Mouse (Mus musculus) frontal cortex, postnatal 10 days (tissue): ENCODE data around the gene Bora.
A peak's percentile ranks its signal among the peaks of the same experiment; 100 is the strongest.
"Not testable (repeated sequence)": the region's sequence is repeated elsewhere in the genome, so short reads cannot be mapped to it uniquely, and the experiment has no call there.

Experiments
- DNase-seq, 2 experiments: peaks; one replicate each; pipeline ENCODE4 v3.0.0; 2022; ENCODE audit warnings: low spot score in 2 of 2, mixed read lengths in 1 of 2

Bora gene

GRCm38 (mm10) chr14:99046031-99046781 is at the start of gene Bora, which contains the start of gene Mzt1:
Bora (plus strand) TSS chr14:99046222.
Mzt1 (minus strand) TSS chr14:99046134.
- DNase-seq = peak; percentile 87 to 91

- DNase-seq = no peak
These were observed 35.6 kb upstream of the Bora start for GRCm38 (mm10) chr14:99010224-99010919.

- DNase-seq = no peak
These were observed 35.1 kb upstream of the Bora start for GRCm38 (mm10) chr14:99010920-99011313.

GRCm38 (mm10) chr14:99018691-99019090 is 27.3 kb upstream of the Bora start:
- DNase-seq = no peak

GRCm38 (mm10) chr14:99019136-99019808 is 26.8 kb upstream of the Bora start:
- no peak for DNase-seq

- DNase-seq = no peak
These were observed 23.5 kb upstream of the Bora start for GRCm38 (mm10) chr14:99022346-99023086.

- no peak for DNase-seq
These were observed 16.0 kb upstream of the Bora start for GRCm38 (mm10) chr14:99029987-99030386.

- DNase-seq = no peak
These were observed 14.6 kb upstream of the Bora start for GRCm38 (mm10) chr14:99031337-99031873.

GRCm38 (mm10) chr14:99032596-99032995 is 13.4 kb upstream of the Bora start:
- DNase-seq = no peak

- not testable (repeated sequence) for DNase-seq
These were observed 11.2 kb upstream of the Bora start for GRCm38 (mm10) chr14:99034851-99035250.

- DNase-seq = no peak
These were observed 10.0 kb upstream of the Bora start for GRCm38 (mm10) chr14:99036039-99036438.

GRCm38 (mm10) chr14:99037703-99038102 is 8.3 kb upstream of the Bora start:
- no peak for DNase-seq

- DNase-seq = not testable (repeated sequence)
These were observed 6.7 kb upstream of the Bora start for GRCm38 (mm10) chr14:99039308-99039707.

GRCm38 (mm10) chr14:99041416-99041815 is 4.6 kb upstream of the Bora start:
- no peak for DNase-seq

- no peak for DNase-seq
These were observed 2.5 kb upstream of the Bora start for GRCm38 (mm10) chr14:99043499-99043898.

- no peak for DNase-seq
These were observed 1.9 kb upstream of the Bora start for GRCm38 (mm10) chr14:99044096-99044495.

- no peak for DNase-seq
These were observed 1.3 kb upstream of the Bora start for GRCm38 (mm10) chr14:99044718-99045117.

GRCm38 (mm10) chr14:99045378-99046030 is 518 bp upstream of the Bora start:
- DNase-seq = no peak

- DNase-seq = no peak
These were observed 760 bp downstream of the Bora start for GRCm38 (mm10) chr14:99046782-99047181.

- no peak for DNase-seq
These were observed 13.1 kb downstream of the Bora start for GRCm38 (mm10) chr14:99058959-99059586.

GRCm38 (mm10) chr14:99060616-99061015 is 14.6 kb downstream of the Bora start:
- DNase-seq = no peak
